In the genomic region with DNA sequence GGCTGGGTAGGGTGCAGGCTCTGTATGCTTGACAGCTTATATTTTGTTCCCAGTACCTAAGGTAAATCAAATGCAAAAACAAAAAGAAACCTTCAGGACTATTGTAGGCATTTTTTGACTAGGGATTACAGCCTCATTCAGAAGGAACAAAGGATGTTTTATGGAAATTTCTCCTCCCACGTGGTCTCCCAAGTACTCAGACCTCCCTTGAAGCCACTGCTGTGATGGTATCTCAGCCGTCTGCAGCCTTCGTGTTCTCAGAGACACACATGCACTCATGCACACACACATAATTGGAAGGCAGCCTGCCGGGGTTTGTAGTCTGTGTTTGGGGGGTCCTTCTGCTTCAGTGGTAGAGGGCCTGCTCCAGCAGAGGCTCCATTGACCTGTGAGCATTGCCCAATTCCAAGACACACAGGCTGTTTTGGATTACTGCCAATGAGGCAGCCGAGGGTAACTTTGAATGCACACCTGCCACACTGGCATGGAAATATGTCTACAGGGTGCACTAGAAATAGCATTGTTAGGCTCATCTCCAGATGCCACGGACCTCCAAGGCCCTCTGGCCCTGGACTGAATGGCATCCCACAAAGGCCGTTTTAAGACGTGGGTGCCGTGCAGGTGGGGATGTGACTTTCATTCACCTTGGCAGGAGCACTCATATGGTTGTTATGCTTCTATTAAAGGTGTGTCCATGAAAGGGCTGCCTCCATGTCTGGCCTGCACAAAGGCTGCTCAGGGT, we compare ENCODE assay signal across 16 mouse cellular contexts. TPM values are rescaled to one million over a fixed set of nuclear protein-coding genes. Genes with fewer than 3 reads are reported as not detected.
DNase-seq lines count a peak whose midpoint lies in the region; ATAC-seq and TF ChIP-seq lines count a peak whose summit lies in the region.
"Had no signal": no experiment of that assay in that cellular context is flagged by ENCODE, and none has a peak within 500 bp of the region (broad histone marks: within the 10 kb centered on the region; RNA-seq: fewer than 3 reads in every experiment).

No protein-coding gene starts in this region.

- H3K4me3 ChIP-seq in heart, embryonic 11.5 days (ENCODE audit: low read depth, low read length), result no peak overlapping the region
- H3K4me3 ChIP-seq in lung, embryonic 14.5 days (ENCODE audit: low read depth, low read length), result no peak overlapping the region
- no peak overlapping the region for H3K4me3 ChIP-seq in forebrain, embryonic 16.5 days (replicated peaks; ENCODE audit: low read length)
- H3K4me3 ChIP-seq: megakaryocyte, embryonic 14.5 days had no signal

- H3K27me3 ChIP-seq in heart, embryonic 11.5 days (ENCODE audit: control insufficient read depth, insufficient read depth, low read length), result no peaks in the 10 kb centered on the region
- H3K27me3 ChIP-seq in lung, embryonic 14.5 days (ENCODE audit: insufficient read depth, low read length), result no peaks in the 10 kb centered on the region
- no peaks in the 10 kb centered on the region for H3K27me3 ChIP-seq in forebrain, embryonic 16.5 days (replicated peaks; ENCODE audit: control insufficient read depth, insufficient read depth, low read length)
- H3K27me3 ChIP-seq: megakaryocyte, embryonic 14.5 days had no signal

- no peak overlapping the region for H3K4me2 ChIP-seq in heart, embryonic 11.5 days
- no peak overlapping the region for H3K4me2 ChIP-seq in lung, embryonic 14.5 days
- no peak overlapping the region for H3K4me2 ChIP-seq in forebrain, embryonic 16.5 days (ENCODE audit: low read length)

- ATAC-seq in heart, embryonic 11.5 days (replicated peaks; ENCODE audit: insufficient number of reproducible peaks, low FRiP score, low TSS enrichment), result no peak
- no peak for ATAC-seq in lung, embryonic 14.5 days (ENCODE audit: insufficient read depth)
- peak; percentile 44; the same call in 1 of the 2 replicates for ATAC-seq in forebrain, embryonic 16.5 days
- ATAC-seq: intestine, embryonic 16.5 days had no signal

- no peak for TF ChIP-seq CTCF in lung, embryonic 14.5 days (IDR thresholded peaks at IDR 0.05; ENCODE audit: low read depth)

- no peak overlapping the region for H3K27ac ChIP-seq in heart, embryonic 11.5 days (ENCODE audit: low read depth, low read length)
- H3K27ac ChIP-seq in lung, embryonic 14.5 days (ENCODE audit: low read depth), result no peak overlapping the region
- H3K27ac ChIP-seq in forebrain, embryonic 16.5 days (ENCODE audit: low read length), result no peak overlapping the region
- H3K27ac ChIP-seq: liver, embryonic 14.5 days had no signal

- DNase-seq in heart, adult 11 months, result peak; percentile 80
- peak; percentile 15 for DNase-seq in lung, embryonic 14.5 days
- no peak for DNase-seq in lung, postnatal 14 days
- peak; percentile 28 for DNase-seq in retina, embryonic 14.5 days (ENCODE audit: low spot score)
- no peak for DNase-seq in frontal cortex, postnatal 14 days (ENCODE audit: low spot score in 2 of 2)
- DNase-seq in layer of hippocampus, postnatal 25 days (ENCODE audit: extremely low spot score in 1 of 2, low spot score in 1 of 2), result no peak
- DNase-seq: gastrocnemius, postnatal 14 days; layer of hippocampus, postnatal 36 days had no signal

- H3K36me3 ChIP-seq in heart, embryonic 11.5 days (ENCODE audit: control insufficient read depth, insufficient read depth, low read length), result no peaks in the 10 kb centered on the region
- no peaks in the 10 kb centered on the region for H3K36me3 ChIP-seq in lung, embryonic 14.5 days (ENCODE audit: insufficient read depth)
- no peaks in the 10 kb centered on the region for H3K36me3 ChIP-seq in forebrain, embryonic 16.5 days (ENCODE audit: control insufficient read depth, insufficient read depth)

- H3K9me3 ChIP-seq in heart, embryonic 11.5 days (replicated peaks; ENCODE audit: control insufficient read depth, low read length), result no peaks in the 10 kb centered on the region
- H3K9me3 ChIP-seq in lung, embryonic 14.5 days (ENCODE audit: low read depth, low read length), result no peaks in the 10 kb centered on the region
- no peaks in the 10 kb centered on the region for H3K9me3 ChIP-seq in forebrain, embryonic 16.5 days (ENCODE audit: control insufficient read depth, low read length)
- H3K9me3 ChIP-seq: megakaryocyte, embryonic 14.5 days had no signal

- 65% methylated on average over 9 of the region's 9 CpGs for WGBS in heart, embryonic 11.5 days (ENCODE audit: insufficient replicate concordance)
- 64% methylated on average over 9 of the region's 9 CpGs for WGBS in lung, embryonic 14.5 days
- 21% methylated on average over 9 of the region's 9 CpGs for WGBS in forebrain, embryonic 16.5 days

- H3K9ac ChIP-seq in heart, embryonic 11.5 days (ENCODE audit: low read depth, low read length), result no peak overlapping the region
- H3K9ac ChIP-seq in lung, embryonic 14.5 days, result no peak overlapping the region
- no peak overlapping the region for H3K9ac ChIP-seq in forebrain, embryonic 16.5 days (replicated peaks; ENCODE audit: low read depth, low read length)
- H3K9ac ChIP-seq: liver, embryonic 14.5 days had no signal

- H3K4me1 ChIP-seq in heart, embryonic 11.5 days (ENCODE audit: control insufficient read depth, insufficient read depth, low read length), result peaks cover 9% of the 10 kb centered on the region
- H3K4me1 ChIP-seq in lung, embryonic 14.5 days (ENCODE audit: insufficient read depth), result no peaks in the 10 kb centered on the region
- H3K4me1 ChIP-seq in forebrain, embryonic 16.5 days (replicated peaks; ENCODE audit: control insufficient read depth, insufficient read depth, low read length), result peaks cover 21% of the 10 kb centered on the region

RNA-seq across cellular contexts. Expression of a gene that starts 41.1 kb away (rescaled TPM):
- polyA plus RNA-seq in heart, embryonic 11.5 days (2014; fragmentation: Nextera tagmentation; extraction: Ambion mirVana), result not detected in 2 replicates
- not detected in 2 replicates for polyA plus RNA-seq in lung, embryonic 14.5 days (2014; fragmentation: Nextera tagmentation; extraction: Ambion mirVana)
- polyA plus RNA-seq in forebrain, embryonic 16.5 days (2015; fragmentation: Nextera tagmentation; extraction: Ambion mirVana), result not detected in 2 replicates
- not detected for total RNA-seq in layer of hippocampus, postnatal 25 days (2021)
- total RNA-seq: gastrocnemius, postnatal 14 days; layer of hippocampus, postnatal 36 days had no signal
- polyA plus RNA-seq: C2C12; heart, embryonic 16.5 days; intestine, embryonic 16.5 days; liver, embryonic 14.5 days; testis, adult 2 months had no signal

Comparison
In these comparisons a context has a peak if more than half of its experiments do, and no peak if none do; other contexts are left out.
1. DNase-seq: peak in heart, adult 11 months (single experiment), lung, embryonic 14.5 days (single experiment) and retina, embryonic 14.5 days (single experiment); none in lung, postnatal 14 days (single experiment), frontal cortex, postnatal 14 days (0 of 2) and layer of hippocampus, postnatal 25 days (0 of 2).